Mouse (Mus musculus) heart, embryonic 11.5 days (tissue): ENCODE results near the gene Nxn. TPM values are rescaled to one million over a fixed set of nuclear protein-coding genes. Genes with fewer than 3 reads are reported as not detected.

ENCODE experiments used
- ATAC-seq: fragments of 200-750 bp; cut with Nextera tagmentation; replicated peaks from 2 replicates; pipeline ENCODE4 v1.8.0; 2017; ENCODE audit warnings: moderate library complexity; ENCODE audit not compliant: insufficient number of reproducible peaks, low FRiP score, low TSS enrichment
- H3K27ac ChIP-seq: fragments of 300-500 bp; sonication (generic); 2 replicates; pipeline ENCODE4 v1.5.1; 2014; ENCODE audit warnings: mild to moderate bottlenecking, low read depth, low read length
- H3K27me3 ChIP-seq: fragments of 300-500 bp; sonication (generic); 2 replicates; pipeline ENCODE4 v1.6.1; 2014; ENCODE audit warnings: mild to moderate bottlenecking, low read length, mixed read lengths; ENCODE audit not compliant: control insufficient read depth, insufficient read depth
- H3K36me3 ChIP-seq: fragments of 300-500 bp; sonication (generic); 2 replicates; pipeline ENCODE4 v1.6.1; 2014; ENCODE audit warnings: mild to moderate bottlenecking, low read length, moderate library complexity, mixed read lengths; ENCODE audit not compliant: control insufficient read depth, insufficient read depth
- H3K4me1 ChIP-seq: fragments of 300-500 bp; sonication (generic); 2 replicates; pipeline ENCODE4 v1.6.1; 2014; ENCODE audit warnings: low read length; ENCODE audit not compliant: control insufficient read depth, insufficient read depth
- H3K4me2 ChIP-seq: fragments of 300-500 bp; sonication (generic); 2 replicates; pipeline ENCODE4 v1.6.1; 2014; ENCODE audit warnings: mild to moderate bottlenecking, moderate library complexity
- H3K4me3 ChIP-seq: fragments of 300-500 bp; sonication (generic); 2 replicates; pipeline ENCODE4 v1.5.1; 2014; ENCODE audit warnings: low read depth, low read length
- H3K9ac ChIP-seq: fragments of 300-500 bp; sonication (generic); 2 replicates; pipeline ENCODE4 v1.6.1; 2014; ENCODE audit warnings: mild to moderate bottlenecking, low read depth, low read length, moderate library complexity
- H3K9me3 ChIP-seq: fragments of 300-500 bp; sonication (generic); replicated peaks from 2 replicates; pipeline ENCODE4 v1.6.1; 2016; ENCODE audit warnings: low read length; ENCODE audit not compliant: control insufficient read depth
- WGBS: fragments of 180-500 bp; shearing (Covaris S2); extraction: QIAGEN DNeasy Blood & Tissue Kit; methylation state at CpG from one replicate; pipeline ENCODE4 v1.1.7; 2014; ENCODE audit not compliant: insufficient replicate concordance; 5-methylcytosine and 5-hydroxymethylcytosine counted together
- polyA plus RNA-seq: library from polyadenylated mRNA; unstranded; fragments of >200 nt; fragmentation: Nextera tagmentation; extraction: Ambion mirVana; gene quantifications from 2 replicates; pipeline ENCODE4 v1.2.1, GENCODE M21; 2014

The Nxn gene
- polyA plus RNA-seq, 1 experiment from 2014 or later, result 21.6 TPM

- WGBS, result 71% methylated on average over 12 of the region's 12 CpGs
- H3K4me3 ChIP-seq, result no peak overlapping the region
- ATAC-seq, result no peak
- no peak overlapping the region for H3K27ac ChIP-seq
- H3K9me3 ChIP-seq, result no peaks in the 10 kb centered on the region
- H3K27me3 ChIP-seq, result no peaks in the 10 kb centered on the region
- H3K36me3 ChIP-seq, result peaks cover 15% of the 10 kb centered on the region
- H3K4me1 ChIP-seq, result peaks cover 4% of the 10 kb centered on the region
- H3K4me2 ChIP-seq, result no peak overlapping the region
- no peak overlapping the region for H3K9ac ChIP-seq
Measured at GRCm38 (mm10) chr11:76410826-76411225, 11.9 kb upstream of the Nxn start.

GRCm38 (mm10) chr11:76406702-76407583 lies 8.0 kb upstream of the Nxn start, which contains the start of gene Timm22:
TSS of gene Timm22 (plus strand) at chr11:76406952.
- Histone ChIP-seq H3K27ac (peak within 1 kb of the TSS; percentile 76), H3K4me2 (peak within 1 kb of the TSS; percentile 91), H3K9ac (peak within 1 kb of the TSS; percentile 99), H3K27me3 (no peaks in the 10 kb centered on the region), H3K4me1 (peaks cover 4% of the 10 kb centered on the region), H3K9me3 (no peaks in the 10 kb centered on the region), H3K4me3 (peak within 1 kb of the TSS; percentile 88), H3K36me3 (peaks cover 3% of the 10 kb centered on the region; the same call in 1 of the 2 replicates)
- ATAC-seq, result peak; percentile 89
- WGBS, result under 1% methylated on average over 46 of the region's 46 CpGs

- Histone ChIP-seq H3K4me1 (peaks cover 4% of the 10 kb centered on the region), H3K27ac (no peak overlapping the region), H3K4me3 (no peak overlapping the region), H3K9me3 (no peaks in the 10 kb centered on the region), H3K9ac (no peak overlapping the region), H3K36me3 (no peaks in the 10 kb centered on the region), H3K27me3 (no peaks in the 10 kb centered on the region), H3K4me2 (no peak overlapping the region)
- WGBS, result 73% methylated on average over 5 of the region's 5 CpGs
- ATAC-seq, result no peak
Measured at GRCm38 (mm10) chr11:76405626-76406264, 6.8 kb upstream of the Nxn start.

- Histone ChIP-seq H3K4me2 (no peak overlapping the region), H3K4me3 (no peak overlapping the region), H3K4me1 (peaks cover 4% of the 10 kb centered on the region), H3K9ac (no peak overlapping the region), H3K9me3 (no peaks in the 10 kb centered on the region), H3K27ac (no peak overlapping the region), H3K27me3 (no peaks in the 10 kb centered on the region), H3K36me3 (no peaks in the 10 kb centered on the region)
- no peak for ATAC-seq
- 51% methylated on average over 4 of the region's 4 CpGs for WGBS
Measured at GRCm38 (mm10) chr11:76405113-76405512, 6.2 kb upstream of the Nxn start.

- Histone ChIP-seq H3K4me2 (no peak overlapping the region), H3K4me3 (no peak overlapping the region), H3K36me3 (no peaks in the 10 kb centered on the region), H3K4me1 (peaks cover 3% of the 10 kb centered on the region; the same call in 1 of the 2 replicates), H3K9ac (no peak overlapping the region), H3K27me3 (no peaks in the 10 kb centered on the region), H3K9me3 (no peaks in the 10 kb centered on the region), H3K27ac (no peak overlapping the region)
- ATAC-seq, result no peak
- 74% methylated on average over 10 of the region's 10 CpGs for WGBS
Measured at GRCm38 (mm10) chr11:76401398-76401797, 2.5 kb upstream of the Nxn start.

GRCm38 (mm10) chr11:76399587-76400330 lies 819 bp upstream of the Nxn start:
- Histone ChIP-seq H3K27me3 (no peaks in the 10 kb centered on the region), H3K4me2 (peak overlapping the region; percentile 90), H3K4me3 (peak overlapping the region; percentile 89), H3K9ac (no peak overlapping the region; the same call in 1 of the 2 replicates), H3K9me3 (no peaks in the 10 kb centered on the region), H3K27ac (no peak overlapping the region), H3K4me1 (peaks cover 3% of the 10 kb centered on the region; the same call in 1 of the 2 replicates), H3K36me3 (no peaks in the 10 kb centered on the region)
- no peak for ATAC-seq
- WGBS, result 8% methylated on average over 11 of the region's 11 CpGs

GRCm38 (mm10) chr11:76398312-76398797 lies 585 bp downstream of the Nxn start:
- Histone ChIP-seq H3K9ac (peak overlapping the region; percentile 90), H3K4me3 (peak overlapping the region; percentile 89), H3K27ac (peak overlapping the region; percentile 92), H3K9me3 (no peaks in the 10 kb centered on the region), H3K4me2 (peak overlapping the region; percentile 90), H3K36me3 (no peaks in the 10 kb centered on the region), H3K27me3 (no peaks in the 10 kb centered on the region), H3K4me1 (peaks cover 3% of the 10 kb centered on the region; the same call in 1 of the 2 replicates)
- under 1% methylated on average over 26 of the region's 33 CpGs for WGBS
- ATAC-seq, result peak; percentile 70
